In the genomic region with DNA sequence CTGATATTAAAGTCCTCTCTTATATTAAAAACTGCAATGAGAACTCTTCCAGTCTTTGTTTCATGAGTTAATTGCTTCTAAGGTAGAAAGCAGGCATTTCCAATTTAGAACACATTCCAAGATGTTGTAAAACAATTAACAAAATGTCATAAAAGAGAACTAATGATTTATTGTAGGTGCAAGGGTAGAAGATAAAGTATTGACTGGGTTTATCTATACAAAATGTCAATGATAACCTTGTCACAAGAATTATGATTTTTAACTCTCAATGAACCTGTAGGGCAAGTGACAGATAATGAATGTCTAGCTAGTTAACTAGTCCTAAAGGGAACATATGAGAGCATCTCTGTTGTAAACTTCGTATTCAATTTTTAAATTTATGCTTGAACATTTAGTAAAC, we compare ENCODE assay signal across 14 mouse cellular contexts.
"Had no signal": no experiment of that assay in that cellular context is flagged by ENCODE, and none has a peak within 500 bp of the region (broad histone marks: within the 10 kb centered on the region; RNA-seq: fewer than 3 reads in every experiment).

No protein-coding gene starts in this region.

- ATAC-seq: forebrain, embryonic 13.5 days; forebrain, embryonic 14.5 days; forebrain, embryonic 15.5 days; forebrain, embryonic 16.5 days; forebrain, postnatal 0 days had no signal

- H3K27ac ChIP-seq: embryonic facial prominence, embryonic 10.5 days; embryonic facial prominence, embryonic 12.5 days; embryonic facial prominence, embryonic 13.5 days; embryonic facial prominence, embryonic 15.5 days; forebrain, embryonic 10.5 days; forebrain, embryonic 12.5 days; forebrain, embryonic 13.5 days; forebrain, embryonic 15.5 days; gastrocnemius, adult 2 months; heart, adult 2 months had no signal

- H3K36me3 ChIP-seq: embryonic facial prominence, embryonic 10.5 days; embryonic facial prominence, embryonic 12.5 days; embryonic facial prominence, embryonic 13.5 days; embryonic facial prominence, embryonic 15.5 days; forebrain, embryonic 10.5 days; forebrain, embryonic 12.5 days; forebrain, embryonic 15.5 days had no signal

- H3K4me3 ChIP-seq: embryonic facial prominence, embryonic 10.5 days; embryonic facial prominence, embryonic 12.5 days; embryonic facial prominence, embryonic 13.5 days; embryonic facial prominence, embryonic 15.5 days; erythroblast, embryonic 14.5 days; forebrain, embryonic 10.5 days; forebrain, embryonic 12.5 days; forebrain, embryonic 13.5 days; forebrain, embryonic 15.5 days; gastrocnemius, adult 2 months; heart, adult 2 months had no signal

- H3K9me3 ChIP-seq: embryonic facial prominence, embryonic 10.5 days; embryonic facial prominence, embryonic 12.5 days; embryonic facial prominence, embryonic 13.5 days; embryonic facial prominence, embryonic 15.5 days; forebrain, embryonic 10.5 days; forebrain, embryonic 12.5 days; forebrain, embryonic 13.5 days; forebrain, embryonic 15.5 days had no signal

- H3K27me3 ChIP-seq: embryonic facial prominence, embryonic 12.5 days; embryonic facial prominence, embryonic 13.5 days; embryonic facial prominence, embryonic 15.5 days; forebrain, embryonic 12.5 days; forebrain, embryonic 13.5 days; forebrain, embryonic 15.5 days had no signal

- H3K9ac ChIP-seq: embryonic facial prominence, embryonic 12.5 days; embryonic facial prominence, embryonic 13.5 days; embryonic facial prominence, embryonic 15.5 days; forebrain, embryonic 12.5 days; forebrain, embryonic 13.5 days; forebrain, embryonic 15.5 days; forebrain, postnatal 0 days had no signal

- H3K4me2 ChIP-seq: embryonic facial prominence, embryonic 12.5 days; embryonic facial prominence, embryonic 13.5 days; embryonic facial prominence, embryonic 15.5 days; forebrain, embryonic 12.5 days; forebrain, embryonic 13.5 days; forebrain, embryonic 15.5 days had no signal

- H3K4me1 ChIP-seq: embryonic facial prominence, embryonic 10.5 days; embryonic facial prominence, embryonic 12.5 days; embryonic facial prominence, embryonic 13.5 days; embryonic facial prominence, embryonic 15.5 days; forebrain, embryonic 10.5 days; forebrain, embryonic 12.5 days; forebrain, embryonic 13.5 days; forebrain, embryonic 15.5 days had no signal
